Mouse (Mus musculus): ENCODE data around the gene Mbip. TPM values are rescaled to one million over a fixed set of nuclear protein-coding genes. Genes with fewer than 3 reads are reported as not detected.

Mbip gene
- polyA plus RNA-seq, 1 experiment from 2014 or later: 20.2 TPM

- Histone ChIP-seq H3K27ac (replicated peaks in 1 of 2; ENCODE audit: control insufficient read depth in 1 of 2, insufficient read depth in 1 of 2, low read depth in 2 of 2, low read length in 2 of 2) (no peak overlapping the region), H3K4me1 (ENCODE audit: control insufficient read depth in 2 of 2, insufficient read depth in 2 of 2, low read length in 2 of 2) (no peaks in the 10 kb centered on the region), H3K9me3 (ENCODE audit: control insufficient read depth, low read length) (no peaks in the 10 kb centered on the region), H3K36me3 (ENCODE audit: control insufficient read depth, insufficient read depth, low read length) (no peaks in the 10 kb centered on the region), H3K27me3 (ENCODE audit: control insufficient read depth, insufficient read depth, low read length) (no peaks in the 10 kb centered on the region), H3K4me3 (ENCODE audit: control insufficient read depth in 1 of 2, insufficient read depth in 1 of 2, low read depth in 1 of 2, low read length in 2 of 2) (no peak overlapping the region), H3K4me2 (ENCODE audit: low read length) (no peak overlapping the region), H3K9ac (ENCODE audit: low read length) (no peak overlapping the region)
- WGBS: 93% methylated on average over 14 of the region's 14 CpGs
- no peak for ATAC-seq (ENCODE audit: insufficient number of reproducible peaks, insufficient read depth, low FRiP score, low read depth)
Measured at GRCm38 (mm10) chr12:56286828-56287227, 58.9 kb downstream of the Mbip start.

- Histone ChIP-seq H3K4me2 (ENCODE audit: low read length) (no peak overlapping the region), H3K27ac (replicated peaks in 1 of 2; ENCODE audit: control insufficient read depth in 1 of 2, insufficient read depth in 1 of 2, low read depth in 2 of 2, low read length in 2 of 2) (no peak overlapping the region), H3K9ac (ENCODE audit: low read length) (no peak overlapping the region), H3K9me3 (ENCODE audit: control insufficient read depth, low read length) (no peaks in the 10 kb centered on the region), H3K4me1 (ENCODE audit: control insufficient read depth in 2 of 2, insufficient read depth in 2 of 2, low read length in 2 of 2) (no peaks in the 10 kb centered on the region), H3K4me3 (ENCODE audit: control insufficient read depth in 1 of 2, insufficient read depth in 1 of 2, low read depth in 1 of 2, low read length in 2 of 2) (no peak overlapping the region), H3K27me3 (ENCODE audit: control insufficient read depth, insufficient read depth, low read length) (no peaks in the 10 kb centered on the region), H3K36me3 (ENCODE audit: control insufficient read depth, insufficient read depth, low read length) (no peaks in the 10 kb centered on the region)
- 53% methylated on average over 2 of the region's 2 CpGs for WGBS
- ATAC-seq (ENCODE audit: insufficient number of reproducible peaks, insufficient read depth, low FRiP score, low read depth): no peak
Measured at GRCm38 (mm10) chr12:56284210-56284609, 61.5 kb downstream of the Mbip start.

- no peak for ATAC-seq (ENCODE audit: insufficient number of reproducible peaks, insufficient read depth, low FRiP score, low read depth)
- H3K9me3 ChIP-seq (ENCODE audit: control insufficient read depth, low read length): no peaks in the 10 kb centered on the region
- no peaks in the 10 kb centered on the region for H3K4me1 ChIP-seq (ENCODE audit: control insufficient read depth in 2 of 2, insufficient read depth in 2 of 2, low read length in 2 of 2)
- H3K4me3 ChIP-seq (ENCODE audit: control insufficient read depth in 1 of 2, insufficient read depth in 1 of 2, low read depth in 1 of 2, low read length in 2 of 2): no peak overlapping the region
- no peak overlapping the region for H3K27ac ChIP-seq (replicated peaks in 1 of 2; ENCODE audit: control insufficient read depth in 1 of 2, insufficient read depth in 1 of 2, low read depth in 2 of 2, low read length in 2 of 2)
- H3K4me2 ChIP-seq (ENCODE audit: low read length): no peak overlapping the region
- WGBS: 75% methylated on average over 3 of the region's 3 CpGs
- H3K9ac ChIP-seq (ENCODE audit: low read length): no peak overlapping the region
- H3K27me3 ChIP-seq (ENCODE audit: control insufficient read depth, insufficient read depth, low read length): no peaks in the 10 kb centered on the region
- H3K36me3 ChIP-seq (ENCODE audit: control insufficient read depth, insufficient read depth, low read length): no peaks in the 10 kb centered on the region
Measured at GRCm38 (mm10) chr12:56281649-56282048, 64.0 kb downstream of the Mbip start.

Other genes starting within 250 kb of the Mbip start
- gene Nkx2-1, start 191.0 kb upstream of the Mbip start, polyA plus RNA-seq (2014; fragmentation: Nextera tagmentation; extraction: Ambion mirVana): 0.08 TPM in 1 of 2 replicates, not detected in the other

All from heart, embryonic 14.5 days (tissue).